Mouse (Mus musculus): ENCODE data around the gene Dnajc30.
"Not testable (repeated sequence)": the region's sequence is repeated elsewhere in the genome, so short reads cannot be mapped to it uniquely, and the experiment has no call there.

Gene Dnajc30

DNA sequence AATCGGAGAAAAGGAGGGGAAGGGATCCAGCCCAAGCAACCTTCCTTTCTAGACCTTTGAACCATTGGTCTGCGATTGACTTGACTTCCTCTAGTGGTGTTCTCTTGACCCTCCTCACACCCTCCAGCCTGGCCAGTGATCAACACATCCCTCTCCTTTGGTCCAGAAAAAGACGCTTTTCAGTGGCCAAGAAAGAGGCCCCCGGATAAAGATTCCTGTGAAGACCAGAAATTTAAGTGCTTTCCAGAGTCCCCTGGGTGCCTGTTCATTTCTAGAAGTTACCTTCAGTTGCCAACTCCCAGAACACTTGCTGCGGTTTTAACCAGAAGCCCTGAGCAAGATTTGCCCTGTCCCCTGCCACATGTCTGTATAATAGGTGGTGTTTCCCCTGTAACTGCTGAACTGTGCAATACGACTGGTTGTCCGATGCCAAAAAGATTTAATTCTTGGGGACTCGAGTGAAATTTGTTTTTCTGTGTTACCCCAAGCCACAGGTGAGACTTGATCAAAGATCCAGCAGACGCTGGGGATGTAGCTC is 976 bp downstream of the Dnajc30 start, which contains the start of gene Bud23:
TSS of gene Bud23 (minus strand) at position 51 of the 538 bp plus-strand sequence.
- DNase-seq = not testable (repeated sequence)

GRCm38 (mm10) chr5:135066008-135066407 is 2.0 kb downstream of the Dnajc30 start:
- DNase-seq = no peak

DNA sequence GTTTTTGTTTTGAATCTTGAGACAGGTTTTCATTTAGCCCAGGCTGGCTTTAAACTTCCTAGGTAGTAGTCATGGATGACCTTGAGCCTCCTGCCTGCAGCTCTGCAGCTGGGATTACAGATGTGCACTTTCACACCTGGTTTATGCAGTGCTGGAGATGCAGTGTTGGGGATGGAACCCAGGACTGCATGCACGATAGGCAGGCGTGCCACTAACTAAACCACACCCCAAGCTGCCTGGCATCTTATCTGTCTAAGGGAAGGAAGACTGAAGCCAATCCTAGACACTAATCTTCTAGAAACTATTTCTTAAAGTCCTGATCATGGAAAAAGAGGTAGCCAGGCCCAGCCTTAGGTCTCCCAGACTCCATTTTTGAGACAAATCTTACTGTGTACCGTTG is 6.4 kb downstream of the Dnajc30 start:
- DNase-seq = no peak

DNA sequence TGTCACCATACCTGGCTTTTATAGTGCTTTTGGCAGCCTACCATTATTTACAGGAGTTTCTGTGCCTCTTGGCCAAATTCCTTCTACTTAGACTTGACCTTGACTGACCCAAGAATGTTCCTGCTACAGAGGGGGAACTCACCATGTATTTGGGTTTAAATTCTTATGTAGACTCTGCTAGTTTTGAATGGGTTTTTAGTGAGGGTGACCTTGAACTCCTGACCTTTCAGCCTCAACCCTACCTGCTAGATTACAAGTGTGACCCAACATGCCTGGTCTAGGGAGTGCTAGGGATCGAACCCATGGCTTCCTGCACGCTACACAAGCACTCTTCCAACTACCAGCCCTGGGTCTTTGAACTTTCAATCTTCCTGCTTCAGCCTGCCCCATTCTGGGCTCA is 8.1 kb downstream of the Dnajc30 start:
- DNase-seq = no peak

- DNase-seq = no peak
These were observed 8.7 kb downstream of the Dnajc30 start for GRCm38 (mm10) chr5:135072720-135073119.

DNA sequence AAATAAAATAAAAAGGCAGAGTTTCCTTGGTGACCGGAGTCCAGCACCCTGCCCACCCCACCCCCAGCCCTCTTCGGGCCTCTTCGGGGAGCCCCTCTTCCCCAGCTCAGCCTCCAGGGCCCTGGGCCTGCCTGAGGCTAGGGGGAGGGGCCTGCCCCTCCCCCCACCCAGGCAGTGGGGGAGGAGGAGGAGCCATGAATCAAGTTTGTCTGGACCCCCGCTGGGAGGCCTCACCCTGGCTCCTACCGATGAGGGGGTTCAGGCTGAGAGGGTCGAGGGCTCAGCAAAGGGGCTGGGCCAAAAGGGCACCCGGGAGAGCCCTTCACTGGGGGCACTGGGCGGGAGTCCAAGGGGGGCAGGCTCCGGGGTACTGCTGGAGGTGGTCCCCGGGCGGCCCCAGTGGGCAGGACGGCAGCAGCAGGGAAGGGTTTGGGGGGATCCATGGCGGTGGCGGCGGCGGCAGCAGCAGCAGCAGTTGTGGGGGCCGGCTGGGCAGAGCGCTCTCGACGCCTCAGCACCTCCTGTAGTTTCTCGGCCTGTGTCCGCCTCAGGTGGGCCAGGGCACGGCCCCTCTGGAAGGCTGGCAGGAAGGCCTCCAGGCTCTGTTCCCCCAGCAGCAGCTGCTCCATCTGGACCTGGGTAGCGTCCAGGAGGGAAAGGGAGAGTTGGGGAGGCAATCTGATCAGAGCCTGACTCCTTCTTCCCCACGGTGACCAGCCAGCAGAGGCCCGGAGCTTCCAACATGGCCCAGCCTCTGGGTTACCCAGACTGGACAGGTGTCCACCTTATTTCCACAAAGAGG is 9.5 kb downstream of the Dnajc30 start:
- peak; percentile 32 for DNase-seq

- no peak for DNase-seq
These were observed 11.7 kb downstream of the Dnajc30 start for GRCm38 (mm10) chr5:135075655-135076054.

- DNase-seq = peak; percentile 38
These were observed 12.4 kb downstream of the Dnajc30 start for GRCm38 (mm10) chr5:135076368-135076767.

DNA sequence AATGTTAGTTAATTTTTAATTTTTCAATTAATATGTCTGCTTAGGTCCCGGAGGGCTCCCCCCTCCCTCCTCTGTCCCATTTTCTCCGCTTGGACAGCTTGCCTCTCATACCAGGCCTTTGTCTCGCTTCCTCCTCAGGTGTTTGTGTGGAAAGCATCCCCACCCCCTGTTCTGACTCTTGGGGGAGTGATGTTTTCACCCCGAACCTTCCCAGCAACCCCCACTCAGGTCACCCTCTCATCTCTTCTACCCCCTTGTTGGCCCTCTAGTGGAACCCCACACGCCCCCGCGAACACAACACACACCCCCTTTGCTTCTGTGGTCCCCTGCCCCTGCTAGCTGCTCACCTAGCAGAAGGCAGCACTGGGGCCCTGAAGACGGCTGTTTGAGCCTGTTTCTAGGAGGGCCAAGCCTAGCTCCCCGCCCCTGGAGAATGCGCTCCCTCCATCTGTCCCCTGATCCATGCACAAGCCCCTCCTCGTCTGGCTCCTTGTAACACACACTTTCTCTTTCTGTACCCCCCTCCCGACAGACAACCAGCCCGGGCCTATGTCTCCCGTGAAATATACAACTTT is 13.0 kb downstream of the Dnajc30 start:
- peak; percentile 55 for DNase-seq

DNA sequence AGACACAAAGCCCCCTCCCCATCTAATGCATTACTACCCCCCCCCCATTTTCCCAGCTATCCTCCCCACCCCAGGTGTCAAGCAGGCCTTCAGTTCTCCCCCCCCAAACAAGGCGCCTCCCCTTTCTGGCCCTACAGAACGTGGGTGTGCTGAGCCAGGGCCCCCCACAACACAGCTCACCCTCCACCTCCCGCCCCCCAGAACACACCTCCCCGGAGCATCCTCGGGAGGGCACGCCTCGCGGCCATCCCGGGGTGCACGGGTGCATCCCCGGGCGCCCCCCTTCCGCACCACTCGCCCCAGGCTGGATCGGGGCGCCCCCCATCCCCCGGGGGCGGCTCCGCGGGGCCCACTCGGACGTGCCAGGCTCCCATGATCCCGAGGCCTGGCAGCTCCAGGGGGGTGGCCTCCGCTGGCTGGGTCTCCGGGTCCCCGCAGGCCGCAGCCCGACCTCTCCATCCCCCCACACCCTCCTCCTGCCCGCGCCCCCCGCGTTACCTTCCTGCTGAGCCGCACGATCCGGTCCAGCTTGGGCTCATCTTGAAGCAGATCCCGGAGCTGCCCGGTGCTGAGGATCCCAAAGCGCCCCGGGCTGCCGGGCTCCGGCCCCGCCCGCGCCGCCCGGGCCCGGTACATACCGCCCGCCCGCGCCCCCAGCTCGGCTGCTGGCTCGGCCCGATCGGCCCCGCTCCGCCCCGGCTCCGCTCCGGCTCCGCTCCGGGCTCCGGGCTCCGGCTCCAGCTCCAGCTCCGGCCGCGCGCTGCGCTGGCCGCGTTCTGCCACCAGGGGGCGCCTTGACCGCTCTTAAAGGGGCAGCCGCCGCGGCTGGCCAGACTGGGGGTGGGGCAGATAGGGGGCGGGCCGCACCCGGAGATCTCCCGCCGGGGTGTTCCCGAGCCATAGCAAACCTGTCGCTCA is 13.8 kb downstream of the Dnajc30 start, which contains the start of gene Vps37d:
TSS of gene Vps37d (minus strand) at position 703 of the 918 bp plus-strand sequence.
- peak; percentile 90 for DNase-seq

DNA sequence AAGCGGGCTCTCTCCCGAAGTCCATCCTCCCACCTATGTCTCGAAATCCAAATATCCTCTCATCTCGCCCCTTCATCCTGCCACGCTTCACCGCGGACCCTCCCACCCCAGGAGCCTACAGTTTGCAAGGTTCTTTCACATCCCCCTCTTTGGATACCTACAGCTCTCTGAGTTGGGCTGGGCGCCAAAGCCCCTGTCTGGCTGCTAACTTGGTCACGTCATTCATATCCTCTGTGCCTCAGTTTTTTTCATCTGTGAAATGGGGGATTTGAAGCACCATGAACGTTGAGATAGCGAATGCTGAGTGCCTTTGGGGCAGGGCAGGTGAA is 14.4 kb downstream of the Dnajc30 start:
- DNase-seq = no peak

- DNase-seq = no peak
These were observed 15.6 kb downstream of the Dnajc30 start for GRCm38 (mm10) chr5:135079578-135079977.

- DNase-seq = no peak
These were observed 16.5 kb downstream of the Dnajc30 start for GRCm38 (mm10) chr5:135080539-135080938.

GRCm38 (mm10) chr5:135086871-135087270 is 22.9 kb downstream of the Dnajc30 start:
- no peak for DNase-seq

GRCm38 (mm10) chr5:135089653-135090052 is 25.7 kb downstream of the Dnajc30 start, which contains the start of gene Mlxipl:
TSS of gene Mlxipl (plus strand) at chr5:135089890.
- DNase-seq = no peak

DNA sequence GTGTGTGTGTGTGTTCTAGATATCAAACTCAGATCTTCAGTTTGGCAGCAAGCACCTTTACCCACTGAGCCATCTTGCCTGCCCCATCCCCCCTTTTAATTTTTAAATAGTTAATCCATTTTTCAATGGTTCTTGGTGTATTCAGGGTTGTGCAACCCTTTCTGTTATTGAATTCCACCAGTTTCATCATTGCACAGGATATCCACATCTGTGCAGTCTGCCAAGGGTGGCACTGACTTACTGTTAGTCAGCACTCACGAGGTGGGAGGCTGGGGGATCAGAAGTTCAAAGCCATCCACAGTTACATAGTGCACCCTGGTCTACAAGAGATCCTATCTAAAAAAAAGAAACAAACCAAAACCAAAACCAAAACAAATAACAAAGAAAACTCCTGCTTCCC is 37.0 kb downstream of the Dnajc30 start:
- no peak for DNase-seq

DNA sequence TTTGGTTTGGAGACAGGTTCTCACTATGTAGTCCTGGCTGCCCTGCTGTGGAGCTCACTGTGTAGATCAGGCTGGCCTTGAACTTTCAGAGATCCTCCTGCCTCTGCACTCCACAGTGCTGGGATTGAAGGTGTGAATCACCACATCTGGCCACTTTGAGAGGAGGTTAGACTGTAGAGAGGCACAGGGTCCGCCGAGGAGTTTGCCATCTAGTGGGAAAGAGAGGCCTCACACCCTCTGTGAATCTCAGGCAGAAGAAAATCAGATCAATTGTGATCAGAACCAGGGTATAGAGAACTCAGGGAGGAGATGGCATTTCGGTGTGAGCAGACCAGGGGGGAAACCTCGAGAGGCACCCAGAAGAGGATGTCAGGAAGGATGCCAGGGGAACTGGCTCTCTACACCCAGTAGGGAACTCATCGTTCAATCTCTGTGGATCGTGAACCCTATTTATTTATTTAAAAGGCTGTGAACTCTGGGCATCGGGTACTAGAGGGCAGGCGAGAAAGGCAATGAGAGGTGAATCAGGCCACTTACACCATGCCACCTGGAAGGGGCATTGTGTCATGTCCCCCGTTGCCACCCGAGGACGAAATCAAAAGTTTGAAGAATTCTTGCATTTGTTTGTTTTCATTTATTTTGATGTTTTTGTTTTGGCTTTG is 40.1 kb downstream of the Dnajc30 start:
- no peak for DNase-seq

- peak; percentile 36 for DNase-seq
These were observed 42.8 kb downstream of the Dnajc30 start for GRCm38 (mm10) chr5:135106758-135107256.

DNA sequence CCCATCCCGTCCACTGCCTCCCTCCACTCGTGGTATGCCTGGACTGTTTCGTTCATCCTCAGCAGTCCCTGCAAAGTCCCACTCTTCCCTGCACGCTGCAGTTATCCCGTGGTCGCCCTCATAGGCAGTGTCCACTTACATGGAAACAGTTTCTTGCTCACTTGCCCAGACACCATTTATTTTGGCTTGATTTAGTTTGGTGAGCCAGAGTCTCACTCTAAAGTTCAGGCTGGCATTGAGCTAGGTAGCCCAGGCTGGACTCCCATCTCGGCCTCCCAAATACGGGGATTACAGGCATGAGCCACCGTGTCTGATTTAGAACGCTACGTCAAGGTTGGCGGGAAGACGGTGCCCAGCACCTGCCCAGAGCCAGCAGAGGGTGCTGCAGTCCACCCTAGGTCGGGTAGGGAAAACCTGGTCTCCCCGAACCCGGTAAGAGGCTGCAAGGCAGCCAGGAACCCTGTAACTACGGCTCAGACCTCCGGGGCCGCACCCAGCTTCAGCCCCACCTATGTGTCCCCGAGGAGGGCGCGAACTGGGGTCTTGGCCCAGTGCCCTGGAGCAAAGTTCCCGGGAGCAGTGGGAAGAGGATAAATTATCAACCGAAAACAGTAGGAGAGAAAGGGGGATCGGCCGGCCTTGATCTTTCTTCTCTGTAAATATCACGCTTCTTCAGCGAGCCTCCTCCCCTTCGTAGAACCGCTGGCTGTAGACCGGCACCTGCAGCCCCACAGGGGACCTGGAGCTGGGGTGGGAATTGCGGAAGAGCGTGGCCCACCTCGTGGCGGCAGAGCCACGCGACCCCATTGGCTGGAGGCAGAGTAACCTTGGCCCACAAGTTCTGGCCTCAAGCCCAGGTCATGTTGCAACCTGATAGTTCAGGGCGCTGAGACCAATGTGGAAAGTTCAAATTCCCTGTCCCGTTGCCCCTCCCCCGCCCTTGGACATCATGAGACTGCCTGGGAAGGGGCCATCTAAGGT is 43.8 kb downstream of the Dnajc30 start:
- DNase-seq = peak; percentile 43

GRCm38 (mm10) chr5:135109017-135109416 is 45.0 kb downstream of the Dnajc30 start:
- DNase-seq = no peak

- no peak for DNase-seq
These were observed 45.4 kb downstream of the Dnajc30 start for GRCm38 (mm10) chr5:135109426-135109825.
